8 mouse cellular contexts compared by ENCODE assay signal in the genomic region with DNA sequence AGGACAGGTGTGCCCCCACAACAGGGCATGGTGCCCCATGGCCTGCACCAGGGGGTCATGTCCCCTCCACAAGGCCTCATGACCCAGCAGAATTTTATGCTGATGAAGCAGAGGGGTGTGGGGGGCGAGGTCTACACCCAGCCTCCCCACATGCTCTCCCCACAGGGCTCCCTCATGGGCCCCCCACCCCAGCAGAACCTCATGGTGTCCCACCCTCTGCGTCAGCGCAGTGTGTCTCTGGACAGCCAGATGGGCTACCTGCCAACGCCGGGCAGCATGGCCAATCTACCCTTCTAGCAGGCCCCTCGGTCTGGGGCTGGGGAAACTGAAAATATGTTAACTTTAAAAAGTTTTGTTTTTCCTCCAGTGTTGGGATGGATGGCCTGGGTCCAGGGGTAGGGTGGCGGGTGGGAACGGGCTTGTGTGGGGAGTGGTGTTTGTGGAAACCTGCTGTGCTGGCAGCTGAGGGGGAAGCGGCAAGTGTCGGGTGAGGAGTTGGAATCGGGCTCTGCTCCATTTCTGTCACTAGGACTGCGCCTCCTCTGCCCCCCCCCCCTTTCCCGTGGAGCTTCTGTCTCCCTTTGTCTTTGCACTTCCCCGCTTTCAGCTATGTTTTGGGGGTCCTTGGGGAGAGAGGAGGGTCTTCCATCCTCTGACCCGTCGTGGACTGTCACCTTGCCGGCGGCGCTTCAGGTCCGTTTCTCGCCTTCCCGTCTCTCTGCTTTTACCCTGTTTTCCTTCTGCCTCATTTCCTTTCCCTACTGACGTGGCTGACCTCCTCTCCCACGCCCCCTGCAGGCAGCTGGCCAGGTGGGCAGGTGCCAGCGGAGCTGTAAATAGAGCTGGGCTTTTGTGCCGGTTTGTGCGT. TPM values are rescaled to one million over a fixed set of nuclear protein-coding genes. Genes with fewer than 3 reads are reported as not detected.
DNase-seq lines count a peak whose midpoint lies in the region; ATAC-seq lines count a peak whose summit lies in the region.

No protein-coding gene starts in this region.

- H3K4me2 ChIP-seq in heart, embryonic 15.5 days, result peak overlapping the region; percentile 73
- H3K4me2 ChIP-seq in liver, embryonic 16.5 days (ENCODE audit: low read depth, low read length), result peak overlapping the region; percentile 70
- peak overlapping the region; percentile 57 for H3K4me2 ChIP-seq in stomach, embryonic 16.5 days (ENCODE audit: low read depth, low read length)

- H3K4me1 ChIP-seq in forebrain, embryonic 10.5 days, result peaks cover 40% of the 10 kb centered on the region
- peaks cover 68% of the 10 kb centered on the region for H3K4me1 ChIP-seq in heart, embryonic 15.5 days (replicated peaks)
- peaks cover 26% of the 10 kb centered on the region for H3K4me1 ChIP-seq in liver, embryonic 16.5 days (ENCODE audit: control insufficient read depth, low read depth, low read length)
- peaks cover 30% of the 10 kb centered on the region for H3K4me1 ChIP-seq in stomach, embryonic 16.5 days (ENCODE audit: control insufficient read depth, insufficient read depth, low read length)

- peak overlapping the region; percentile 51 for H3K9ac ChIP-seq in heart, embryonic 15.5 days
- H3K9ac ChIP-seq in liver, embryonic 16.5 days (ENCODE audit: low read depth, low read length), result peak overlapping the region; percentile 42
- H3K9ac ChIP-seq in stomach, embryonic 16.5 days (ENCODE audit: low read length), result peak overlapping the region; percentile 65

- peak overlapping the region; percentile 48 for H3K4me3 ChIP-seq in forebrain, embryonic 10.5 days
- H3K4me3 ChIP-seq in heart, embryonic 15.5 days, result peak overlapping the region; percentile 47
- peak overlapping the region; percentile 54 for H3K4me3 ChIP-seq in liver, embryonic 16.5 days (ENCODE audit: low read depth, low read length)
- peak overlapping the region; percentile 35 for H3K4me3 ChIP-seq in stomach, embryonic 16.5 days (replicated peaks; ENCODE audit: low read length)

- no peaks in the 10 kb centered on the region for H3K9me3 ChIP-seq in forebrain, embryonic 10.5 days
- no peaks in the 10 kb centered on the region for H3K9me3 ChIP-seq in heart, embryonic 15.5 days (replicated peaks)
- H3K9me3 ChIP-seq in liver, embryonic 16.5 days (replicated peaks; ENCODE audit: control insufficient read depth, low read length), result no peaks in the 10 kb centered on the region
- H3K9me3 ChIP-seq in stomach, embryonic 16.5 days (replicated peaks; ENCODE audit: control insufficient read depth, low read length), result no peaks in the 10 kb centered on the region

- H3K36me3 ChIP-seq in forebrain, embryonic 10.5 days (replicated peaks), result peaks cover 47% of the 10 kb centered on the region
- peaks cover 45% of the 10 kb centered on the region for H3K36me3 ChIP-seq in heart, embryonic 15.5 days
- H3K36me3 ChIP-seq in liver, embryonic 16.5 days (ENCODE audit: control insufficient read depth, insufficient read depth), result no peaks in the 10 kb centered on the region
- peaks cover 22% of the 10 kb centered on the region for H3K36me3 ChIP-seq in stomach, embryonic 16.5 days (ENCODE audit: control insufficient read depth, insufficient read depth, low read length)

- peaks cover 22% of the 10 kb centered on the region for H3K27me3 ChIP-seq in forebrain, embryonic 10.5 days (ENCODE audit: poor library complexity, severe bottlenecking)
- no peaks in the 10 kb centered on the region for H3K27me3 ChIP-seq in heart, embryonic 15.5 days
- H3K27me3 ChIP-seq in liver, embryonic 16.5 days (ENCODE audit: control insufficient read depth, insufficient read depth, low read depth, low read length), result no peaks in the 10 kb centered on the region
- H3K27me3 ChIP-seq in stomach, embryonic 16.5 days (ENCODE audit: control insufficient read depth, insufficient read depth, low read length), result no peaks in the 10 kb centered on the region

- DNase-seq in CD8-positive naive resting alpha-beta T cell, adult 2 months (ENCODE audit: low read depth in 2 of 2, low spot score in 2 of 2), result peak; percentile 79 to 89
- peak; percentile 67 for DNase-seq in c-Kit-positive CD71-positive TER-119-negative erythroid progenitor cells, embryonic 14.5 days (ENCODE audit: low read depth)
- peak; percentile 71 for DNase-seq in forebrain, embryonic 10.5 days (ENCODE audit: extremely low spot score, low spot score)
- peak; percentile 94 for DNase-seq in kidney, postnatal 10 days
- peak; percentile 66 for DNase-seq in neural tube, embryonic 10.5 days (ENCODE audit: extremely low spot score, low spot score)

- peak overlapping the region; percentile 54 for H3K27ac ChIP-seq in forebrain, embryonic 10.5 days
- peak overlapping the region; percentile 84 for H3K27ac ChIP-seq in heart, embryonic 15.5 days
- H3K27ac ChIP-seq in liver, embryonic 16.5 days (ENCODE audit: low read length), result no peak overlapping the region
- peak overlapping the region; percentile 71 for H3K27ac ChIP-seq in stomach, embryonic 16.5 days (ENCODE audit: low read length)

- peak; percentile 33; the same call in 1 of the 2 replicates for ATAC-seq in heart, embryonic 15.5 days (replicated peaks; ENCODE audit: insufficient number of reproducible peaks, insufficient read depth, low FRiP score, low read depth)
- ATAC-seq in liver, embryonic 16.5 days (ENCODE audit: low read depth), result no peak
- peak; percentile 28; the same call in 1 of the 2 replicates for ATAC-seq in stomach, embryonic 16.5 days (ENCODE audit: insufficient read depth, low FRiP score)

- 14% methylated on average over 27 of the region's 27 CpGs for WGBS in forebrain, embryonic 10.5 days
- 9% methylated on average over 26 of the region's 27 CpGs for WGBS in heart, embryonic 15.5 days
- WGBS in liver, embryonic 16.5 days (ENCODE audit: insufficient replicate concordance), result 12% methylated on average over 27 of the region's 27 CpGs
- 8% methylated on average over 27 of the region's 27 CpGs for WGBS in stomach, embryonic 16.5 days

RNA-seq across cellular contexts. Expression of a gene that starts 27.1 kb away (rescaled TPM):
- polyA plus RNA-seq in forebrain, embryonic 10.5 days (2016; fragmentation: Nextera tagmentation; extraction: Ambion mirVana), result 3.9 and 5.0 TPM in 2 replicates
- polyA plus RNA-seq in heart, embryonic 15.5 days (2015; fragmentation: Nextera tagmentation; extraction: Ambion mirVana), result 9.1 and 12.6 TPM in 2 replicates
- 2.2 TPM in 2 replicates for polyA plus RNA-seq in liver, embryonic 16.5 days (2015; fragmentation: Nextera tagmentation; extraction: Ambion mirVana)
- polyA plus RNA-seq in stomach, embryonic 16.5 days (2015; fragmentation: Nextera tagmentation; extraction: Ambion mirVana), result 9.0 and 10.6 TPM in 2 replicates

RNA-seq across cellular contexts. Expression of a gene that starts 52.0 kb away (rescaled TPM):
- 0.05 TPM in 1 of 2 replicates, not detected in the other for polyA plus RNA-seq in forebrain, embryonic 10.5 days (2016; fragmentation: Nextera tagmentation; extraction: Ambion mirVana)
- 0.05 and 0.23 TPM in 2 replicates for polyA plus RNA-seq in heart, embryonic 15.5 days (2015; fragmentation: Nextera tagmentation; extraction: Ambion mirVana)
- 0.14 TPM in 1 of 2 replicates, not detected in the other for polyA plus RNA-seq in liver, embryonic 16.5 days (2015; fragmentation: Nextera tagmentation; extraction: Ambion mirVana)
- 0.34 and 0.49 TPM in 2 replicates for polyA plus RNA-seq in stomach, embryonic 16.5 days (2015; fragmentation: Nextera tagmentation; extraction: Ambion mirVana)

RNA-seq across cellular contexts. Expression of a gene that starts 54.9 kb away (rescaled TPM):
- polyA plus RNA-seq in forebrain, embryonic 10.5 days (2016; fragmentation: Nextera tagmentation; extraction: Ambion mirVana), result not detected in 2 replicates
- polyA plus RNA-seq in heart, embryonic 15.5 days (2015; fragmentation: Nextera tagmentation; extraction: Ambion mirVana), result 0.63 TPM in 1 of 2 replicates, not detected in the other
- polyA plus RNA-seq in liver, embryonic 16.5 days (2015; fragmentation: Nextera tagmentation; extraction: Ambion mirVana), result not detected in 2 replicates
- polyA plus RNA-seq in stomach, embryonic 16.5 days (2015; fragmentation: Nextera tagmentation; extraction: Ambion mirVana), result 31.1 and 39.0 TPM in 2 replicates

Comparison
In these comparisons a context has a peak if more than half of its experiments do, and no peak if none do; other contexts are left out.
1. RNA of a gene that starts 54.9 kb away (polyA plus RNA-seq): 31.1 to 39.0 TPM in stomach, embryonic 16.5 days; 0.63 TPM in heart, embryonic 15.5 days, not detected in liver, embryonic 16.5 days and not detected in forebrain, embryonic 10.5 days; every median in the first group is over 10 times any median in the second.
2. Peak in every context shown above with its lines, with median percentiles within 50 percentile points of each other: DNase-seq, H3K4me3 ChIP-seq, H3K4me2 ChIP-seq and H3K9ac ChIP-seq.